Mouse (Mus musculus) intestine, embryonic 15.5 days (tissue): ENCODE data around the gene Grk1. TPM values are rescaled to one million over a fixed set of nuclear protein-coding genes. Genes with fewer than 3 reads are reported as not detected.

Experiments used
- ATAC-seq: fragments of 200-750 bp; cut with Nextera tagmentation; 2 replicates; pipeline ENCODE4 v1.8.0; 2017; ENCODE audit warnings: moderate TSS enrichment, moderate library complexity
- H3K27ac ChIP-seq: fragments of 300-500 bp; sonication (generic); 2 replicates; pipeline ENCODE4 v1.5.1; 2015; ENCODE audit warnings: mild to moderate bottlenecking, inconsistent platforms
- H3K27me3 ChIP-seq: fragments of 300-500 bp; sonication (generic); replicated peaks from 2 replicates; pipeline ENCODE4 v1.6.1; 2015; ENCODE audit warnings: inconsistent platforms
- H3K36me3 ChIP-seq: fragments of 300-500 bp; sonication (generic); 2 replicates; pipeline ENCODE4 v1.6.1; 2015; ENCODE audit warnings: inconsistent platforms
- H3K4me1 ChIP-seq: fragments of 300-500 bp; sonication (generic); replicated peaks from 2 replicates; pipeline ENCODE4 v1.6.1; 2015; ENCODE audit warnings: inconsistent platforms
- H3K4me2 ChIP-seq: fragments of 300-500 bp; sonication (generic); replicated peaks from 2 replicates; pipeline ENCODE4 v1.6.1; 2015; ENCODE audit warnings: mild to moderate bottlenecking, inconsistent platforms
- H3K4me3 ChIP-seq: fragments of 300-500 bp; sonication (generic); replicated peaks from 2 replicates; pipeline ENCODE4 v1.5.1; 2015; ENCODE audit warnings: inconsistent platforms
- H3K9ac ChIP-seq: fragments of 300-500 bp; sonication (generic); 2 replicates; pipeline ENCODE4 v1.6.1; 2015; ENCODE audit warnings: inconsistent platforms
- H3K9me3 ChIP-seq: fragments of 300-500 bp; sonication (generic); 2 replicates; pipeline ENCODE4 v1.6.1; 2016; ENCODE audit warnings: inconsistent platforms
- WGBS: fragments of 180-500 bp; shearing (Covaris S2); methylation state at CpG from one replicate; pipeline ENCODE4 v1.1.7; 2015; 5-methylcytosine and 5-hydroxymethylcytosine counted together
- polyA plus RNA-seq: library from polyadenylated mRNA; unstranded; fragments of >200 nt; fragmentation: Nextera tagmentation; extraction: Ambion mirVana; gene quantifications from 2 replicates; pipeline ENCODE4 v1.2.1, GENCODE M21; 2015

The Grk1 gene
- polyA plus RNA-seq, 1 experiment from 2014 or later, result not detected

GRCm38 (mm10) chr8:13433130-13433529, 28.2 kb downstream of the Grk1 start:
- H3K4me1 ChIP-seq, result no peaks in the 10 kb centered on the region
- H3K27me3 ChIP-seq, result peaks cover 22% of the 10 kb centered on the region
- ATAC-seq, result no peak
- H3K9me3 ChIP-seq, result no peaks in the 10 kb centered on the region
- no peak overlapping the region for H3K27ac ChIP-seq
- WGBS, result 71% methylated on average over 5 of the region's 5 CpGs
- H3K4me2 ChIP-seq, result no peak overlapping the region
- no peak overlapping the region for H3K4me3 ChIP-seq
- H3K36me3 ChIP-seq, result no peaks in the 10 kb centered on the region
- no peak overlapping the region for H3K9ac ChIP-seq

GRCm38 (mm10) chr8:13434889-13435288, 30.0 kb downstream of the Grk1 start, which contains the start of gene Tmem255b:
TSS of gene Tmem255b (plus strand) at chr8:13435189.
- Histone ChIP-seq H3K4me3 (no peak within 1 kb of the TSS; the same call in 1 of the 2 replicates), H3K27ac (no peak within 1 kb of the TSS), H3K9me3 (no peaks in the 10 kb centered on the region), H3K27me3 (peaks cover 22% of the 10 kb centered on the region), H3K9ac (no peak within 1 kb of the TSS), H3K4me2 (peak within 1 kb of the TSS; percentile 22; the same call in 1 of the 2 replicates), H3K36me3 (no peaks in the 10 kb centered on the region), H3K4me1 (no peaks in the 10 kb centered on the region)
- no peak for ATAC-seq
- WGBS, result 20% methylated on average over 10 of the region's 10 CpGs

DNA sequence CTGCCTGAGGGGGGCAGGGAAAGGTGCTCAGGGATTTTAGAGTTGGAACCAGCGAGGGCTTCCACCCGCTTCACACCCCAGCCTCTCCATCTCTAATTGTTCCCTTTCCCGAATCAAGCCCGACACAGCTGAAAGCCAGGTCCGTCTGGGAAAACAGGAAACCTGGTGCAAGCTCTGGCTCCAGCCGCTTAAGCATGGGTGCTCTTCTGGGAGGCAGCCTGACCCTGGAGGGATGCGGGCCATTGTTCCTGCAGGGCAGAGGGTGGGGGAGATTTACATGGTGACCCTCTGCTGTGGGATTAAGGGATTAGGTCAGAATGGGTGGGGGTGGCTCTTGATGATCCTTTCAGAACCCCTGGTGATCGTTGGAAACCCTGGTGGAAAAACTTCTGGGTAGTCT, 31.2 kb downstream of the Grk1 start:
- peaks cover 22% of the 10 kb centered on the region for H3K27me3 ChIP-seq
- no peak for ATAC-seq
- no peaks in the 10 kb centered on the region for H3K4me1 ChIP-seq
- no peak overlapping the region for H3K9ac ChIP-seq
- no peak overlapping the region for H3K27ac ChIP-seq
- no peak overlapping the region for H3K4me2 ChIP-seq
- no peaks in the 10 kb centered on the region for H3K9me3 ChIP-seq
- H3K4me3 ChIP-seq, result no peak overlapping the region; the same call in 1 of the 2 replicates
- WGBS, result 13% methylated on average over 8 of the region's 8 CpGs
- H3K36me3 ChIP-seq, result no peaks in the 10 kb centered on the region

GRCm38 (mm10) chr8:13437531-13437930, 32.6 kb downstream of the Grk1 start:
- ATAC-seq, result no peak
- Histone ChIP-seq H3K4me1 (no peaks in the 10 kb centered on the region), H3K27ac (no peak overlapping the region), H3K36me3 (no peaks in the 10 kb centered on the region), H3K9ac (no peak overlapping the region), H3K27me3 (peaks cover 22% of the 10 kb centered on the region), H3K9me3 (no peaks in the 10 kb centered on the region), H3K4me2 (no peak overlapping the region), H3K4me3 (no peak overlapping the region)
- WGBS, result 83% methylated on average over 2 of the region's 2 CpGs

DNA sequence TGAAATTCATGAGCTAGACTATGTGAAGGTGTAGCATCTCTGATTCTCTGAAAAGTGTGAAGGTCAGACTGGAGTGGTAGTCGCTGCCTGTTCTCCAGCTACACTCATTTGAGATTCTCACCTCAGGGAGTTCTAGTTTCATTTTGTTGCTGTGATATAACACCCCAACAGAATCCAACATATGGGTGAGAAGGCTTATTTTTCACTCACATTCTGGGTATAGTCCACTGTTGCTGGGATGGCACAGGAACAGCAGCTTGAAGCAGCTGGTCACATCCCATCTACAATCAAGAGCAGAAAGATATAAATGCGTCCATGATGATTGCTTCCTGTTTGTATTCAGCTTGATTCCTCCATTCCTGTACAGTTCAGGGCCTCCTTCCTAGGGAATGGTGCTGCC, 37.3 kb downstream of the Grk1 start:
- no peak overlapping the region for H3K4me3 ChIP-seq
- no peaks in the 10 kb centered on the region for H3K4me1 ChIP-seq
- no peaks in the 10 kb centered on the region; the same call in 1 of the 2 replicates for H3K9me3 ChIP-seq
- H3K9ac ChIP-seq, result no peak overlapping the region
- no peak overlapping the region for H3K27ac ChIP-seq
- H3K4me2 ChIP-seq, result no peak overlapping the region
- no peaks in the 10 kb centered on the region for H3K27me3 ChIP-seq
- ATAC-seq, result no peak
- no peaks in the 10 kb centered on the region for H3K36me3 ChIP-seq
- WGBS, result 81% methylated on average over 2 of the region's 2 CpGs

DNA sequence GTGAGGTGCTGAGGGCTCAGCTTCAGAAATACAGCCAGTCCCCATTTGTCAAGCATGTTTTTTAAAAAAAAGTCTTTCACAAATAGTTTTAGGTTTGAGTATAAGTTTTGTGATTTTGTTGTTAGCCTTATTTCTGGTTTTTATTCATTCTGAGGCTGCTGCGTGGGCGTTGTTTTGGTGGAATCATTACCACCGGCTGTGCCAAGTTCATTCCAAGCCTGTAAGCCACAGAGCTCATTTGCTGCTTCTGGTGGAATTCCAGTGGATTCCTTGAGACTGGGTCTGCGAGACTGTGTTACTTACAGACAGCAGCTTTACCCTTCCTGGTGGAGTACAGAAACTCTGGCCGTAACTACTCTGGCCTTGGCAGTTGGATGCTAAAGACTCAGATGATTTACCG, 41.6 kb downstream of the Grk1 start:
- H3K4me3 ChIP-seq, result no peak overlapping the region
- no peaks in the 10 kb centered on the region; the same call in 1 of the 2 replicates for H3K9me3 ChIP-seq
- no peak overlapping the region for H3K9ac ChIP-seq
- no peak overlapping the region for H3K27ac ChIP-seq
- 89% methylated on average over 6 of the region's 6 CpGs for WGBS
- H3K36me3 ChIP-seq, result no peaks in the 10 kb centered on the region
- H3K4me1 ChIP-seq, result no peaks in the 10 kb centered on the region
- ATAC-seq, result no peak
- no peak overlapping the region for H3K4me2 ChIP-seq
- no peaks in the 10 kb centered on the region for H3K27me3 ChIP-seq

DNA sequence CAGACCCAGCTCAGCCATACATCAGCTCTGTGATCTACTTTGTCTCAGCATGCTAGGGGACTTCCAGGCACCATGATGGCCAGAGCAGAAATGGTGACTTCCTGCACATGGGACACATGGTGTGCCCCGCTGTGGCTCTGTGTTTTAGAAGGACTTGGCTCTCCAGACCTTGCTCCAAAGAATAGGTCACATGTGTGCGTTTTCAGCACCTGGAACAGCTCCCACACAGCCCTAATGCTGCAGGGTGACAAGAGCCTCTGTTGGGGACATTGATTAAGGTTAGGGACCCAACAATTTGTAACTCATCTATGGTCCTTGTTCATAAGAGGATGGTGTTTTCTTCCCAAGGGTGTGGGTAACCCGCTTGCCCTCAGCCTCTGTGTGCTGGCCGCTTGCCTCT, 43.3 kb downstream of the Grk1 start:
- no peaks in the 10 kb centered on the region; the same call in 1 of the 2 replicates for H3K9me3 ChIP-seq
- H3K27ac ChIP-seq, result no peak overlapping the region
- H3K27me3 ChIP-seq, result no peaks in the 10 kb centered on the region
- no peaks in the 10 kb centered on the region for H3K4me1 ChIP-seq
- H3K4me3 ChIP-seq, result no peak overlapping the region
- H3K9ac ChIP-seq, result no peak overlapping the region
- H3K36me3 ChIP-seq, result no peaks in the 10 kb centered on the region
- WGBS, result 54% methylated on average over 4 of the region's 4 CpGs
- no peak for ATAC-seq
- no peak overlapping the region for H3K4me2 ChIP-seq

DNA sequence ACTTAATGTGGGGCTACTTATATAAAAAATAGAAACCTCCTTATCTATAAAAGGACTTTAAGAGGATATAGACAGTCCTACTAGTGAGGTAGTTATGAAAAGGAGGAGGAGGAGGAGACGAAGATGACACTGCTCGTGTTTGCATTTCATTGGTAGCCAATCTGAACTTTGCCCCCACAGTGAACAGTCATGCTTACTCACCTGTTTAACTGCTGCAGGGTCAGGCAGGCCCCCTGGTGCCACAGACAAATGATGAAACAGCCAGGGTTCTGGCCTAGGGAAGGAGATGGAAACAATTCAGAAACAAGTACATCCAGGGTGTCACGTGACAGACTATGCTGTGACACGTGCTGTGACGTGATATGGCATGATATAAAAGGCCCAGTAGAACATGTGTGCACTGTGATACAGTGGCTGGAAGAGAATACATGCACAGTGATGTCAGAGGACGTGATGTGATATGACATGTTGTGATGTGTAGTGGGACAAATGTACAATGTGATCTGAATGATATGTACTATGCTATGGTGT, 46.9 kb downstream of the Grk1 start:
- H3K4me1 ChIP-seq, result no peaks in the 10 kb centered on the region
- no peak overlapping the region for H3K9ac ChIP-seq
- ATAC-seq, result peak; percentile 39; the same call in 1 of the 2 replicates
- no peak overlapping the region for H3K4me3 ChIP-seq
- no peaks in the 10 kb centered on the region for H3K36me3 ChIP-seq
- 63% methylated on average over 6 of the region's 6 CpGs for WGBS
- H3K27ac ChIP-seq, result no peak overlapping the region
- no peak overlapping the region for H3K4me2 ChIP-seq
- no peaks in the 10 kb centered on the region for H3K27me3 ChIP-seq
- no peaks in the 10 kb centered on the region for H3K9me3 ChIP-seq

DNA sequence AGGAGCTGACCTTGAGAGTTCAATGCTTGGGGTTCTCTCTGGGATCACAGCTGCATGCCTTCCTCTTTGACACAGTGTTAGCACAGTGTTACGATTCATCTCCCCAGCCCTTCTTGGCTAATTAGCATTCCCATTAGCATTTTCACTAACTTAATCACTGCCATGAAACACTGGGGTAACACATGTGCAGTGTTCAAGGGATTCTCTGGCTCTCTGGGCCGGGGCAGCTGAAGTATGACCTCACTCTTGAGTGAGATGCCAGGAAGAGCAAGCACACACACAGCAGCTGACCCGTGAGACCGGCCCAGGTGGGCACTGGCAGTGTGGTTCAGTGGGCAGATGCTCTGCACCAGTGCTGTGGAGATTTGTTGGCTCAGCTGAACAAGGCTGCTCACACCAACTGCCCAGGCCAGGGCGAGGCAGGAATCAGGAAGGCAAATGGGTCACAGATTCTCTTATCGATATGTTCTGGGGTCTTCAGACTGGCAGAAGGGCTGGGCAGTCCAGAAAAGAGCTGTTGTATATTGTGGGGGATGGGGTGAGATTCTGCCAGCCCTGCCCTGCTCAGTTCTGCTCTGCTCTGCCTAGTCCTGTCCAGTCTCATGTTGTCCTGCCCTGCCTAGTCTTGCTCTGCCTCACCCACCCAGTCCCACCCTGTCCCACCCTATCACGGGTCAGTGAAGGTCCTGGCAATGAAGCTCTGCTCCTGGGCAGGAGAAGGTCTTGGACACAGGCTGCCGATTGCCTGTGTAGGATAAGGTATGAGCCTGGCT, 49.6 kb downstream of the Grk1 start:
- Histone ChIP-seq H3K4me3 (no peak overlapping the region), H3K9me3 (no peaks in the 10 kb centered on the region), H3K27me3 (no peaks in the 10 kb centered on the region), H3K4me2 (no peak overlapping the region), H3K36me3 (no peaks in the 10 kb centered on the region), H3K4me1 (no peaks in the 10 kb centered on the region), H3K27ac (no peak overlapping the region), H3K9ac (no peak overlapping the region)
- 66% methylated on average over 8 of the region's 8 CpGs for WGBS
- ATAC-seq, result no peak

GRCm38 (mm10) chr8:13455295-13455694, 50.4 kb downstream of the Grk1 start:
- H3K36me3 ChIP-seq, result no peaks in the 10 kb centered on the region
- whole genome bisulfite sequencing, result 17% methylated on average over 2 of the region's 2 CpGs
- ATAC-seq, result peak; percentile 84
- H3K4me3 ChIP-seq, result no peak overlapping the region
- no peak overlapping the region for H3K27ac ChIP-seq
- H3K27me3 ChIP-seq, result no peaks in the 10 kb centered on the region
- no peak overlapping the region for H3K9ac ChIP-seq
- no peak overlapping the region for H3K4me2 ChIP-seq
- H3K4me1 ChIP-seq, result no peaks in the 10 kb centered on the region
- no peaks in the 10 kb centered on the region for H3K9me3 ChIP-seq

- no peak overlapping the region for H3K4me2 ChIP-seq
- ATAC-seq, result no peak
- no peaks in the 10 kb centered on the region for H3K9me3 ChIP-seq
- H3K27ac ChIP-seq, result no peak overlapping the region
- no peaks in the 10 kb centered on the region for H3K27me3 ChIP-seq
- H3K9ac ChIP-seq, result no peak overlapping the region
- H3K36me3 ChIP-seq, result no peaks in the 10 kb centered on the region
- H3K4me1 ChIP-seq, result no peaks in the 10 kb centered on the region
- WGBS, result 91% methylated on average over 4 of the region's 4 CpGs
- H3K4me3 ChIP-seq, result no peak overlapping the region
Measured at GRCm38 (mm10) chr8:13459431-13459830, 54.5 kb downstream of the Grk1 start.

GRCm38 (mm10) chr8:13461085-13461765, 56.3 kb downstream of the Grk1 start:
- no peak overlapping the region for H3K9ac ChIP-seq
- no peak overlapping the region for H3K4me3 ChIP-seq
- H3K36me3 ChIP-seq, result no peaks in the 10 kb centered on the region
- H3K4me1 ChIP-seq, result no peaks in the 10 kb centered on the region
- ATAC-seq, result no peak
- H3K9me3 ChIP-seq, result no peaks in the 10 kb centered on the region
- no peak overlapping the region for H3K4me2 ChIP-seq
- 68% methylated on average over 17 of the region's 17 CpGs for WGBS
- H3K27ac ChIP-seq, result no peak overlapping the region
- H3K27me3 ChIP-seq, result no peaks in the 10 kb centered on the region
